Mouse (Mus musculus) liver, embryonic 14.5 days (tissue): ENCODE measurements around the gene Vwa3a. TPM values are rescaled to one million over a fixed set of nuclear protein-coding genes. Genes with fewer than 3 reads are reported as not detected.
"Not testable (repeated sequence)": the region's sequence is repeated elsewhere in the genome, so short reads cannot be mapped to it uniquely, and the experiment has no call there.

ENCODE experiments used
- ATAC-seq: fragments of 200-750 bp; cut with Nextera tagmentation; 2 replicates; pipeline ENCODE4 v1.8.0; 2017; ENCODE audit warnings: moderate number of reproducible peaks, mild to moderate bottlenecking, moderate library complexity; ENCODE audit not compliant: insufficient read depth
- DNase-seq, 3 experiments: peaks; one replicate each; pipeline ENCODE4 v3.0.0-alpha.2; 2012 to 2013; ENCODE audit warnings: low read depth in 3 of 3, low spot score in 3 of 3
- H3K27ac ChIP-seq: fragments of 300-500 bp; sonication (generic); 2 replicates; pipeline ENCODE4 v1.5.1; 2014; ENCODE audit warnings: moderate library complexity, mild to moderate bottlenecking, control low read depth, inconsistent platforms
- H3K27me3 ChIP-seq: fragments of 300-500 bp; sonication (generic); 2 replicates; pipeline ENCODE4 v1.6.1; 2014; ENCODE audit warnings: mild to moderate bottlenecking, low read length, moderate library complexity; ENCODE audit not compliant: control insufficient read depth, insufficient read depth
- H3K36me3 ChIP-seq: fragments of 300-500 bp; sonication (generic); replicated peaks from 2 replicates; pipeline ENCODE4 v1.6.1; 2014; ENCODE audit warnings: low read depth; ENCODE audit not compliant: control insufficient read depth, insufficient read depth
- H3K4me1 ChIP-seq, 2 experiments: fragments of 200-500 bp in 1 of 2; fragments of 300-500 bp in 1 of 2; sonication (generic) in 1 of 2; replicated peaks; 2 replicates each; pipeline ENCODE4 v1.6.1; 2012 to 2014; ENCODE audit warnings: antibody characterized with exemption in 1 of 2, inconsistent platforms in 1 of 2, low read length in 1 of 2; ENCODE audit not compliant: control insufficient read depth in 2 of 2, insufficient read depth in 2 of 2
- H3K4me2 ChIP-seq: fragments of 300-500 bp; sonication (generic); 2 replicates; pipeline ENCODE4 v1.6.1; 2014; ENCODE audit warnings: low read depth, mild to moderate bottlenecking, control low read depth, moderate library complexity
- H3K4me3 ChIP-seq, 2 experiments: fragments of 200-500 bp in 1 of 2; fragments of 300-500 bp in 1 of 2; sonication (generic) in 1 of 2; 2 replicates each; pipeline ENCODE4 v1.5.1; 2012 to 2014; ENCODE audit warnings: low read depth in 2 of 2, low read length in 2 of 2, mild to moderate bottlenecking in 2 of 2, control low read depth in 1 of 2, inconsistent platforms in 1 of 2, moderate library complexity in 1 of 2; ENCODE audit not compliant: insufficient read depth in 1 of 2
- H3K9ac ChIP-seq: fragments of 300-500 bp; sonication (generic); replicated peaks from 2 replicates; pipeline ENCODE4 v1.6.1; 2014; ENCODE audit warnings: mild to moderate bottlenecking, control low read depth, moderate library complexity
- H3K9me3 ChIP-seq: fragments of 300-500 bp; sonication (generic); 2 replicates; pipeline ENCODE4 v1.6.1; 2016; ENCODE audit warnings: low read length, mixed read lengths; ENCODE audit not compliant: control insufficient read depth
- CTCF ChIP-seq: IDR thresholded peaks from 2 replicates; pipeline ENCODE4 v1.5.1; 2016; ENCODE audit warnings: antibody characterized with exemption, low read depth, control low read depth
- EP300 ChIP-seq: IDR thresholded peaks from 2 replicates; pipeline ENCODE4 v1.6.1; 2016; ENCODE audit warnings: antibody characterized with exemption, low read depth
- WGBS: fragments of 180-500 bp; shearing (Covaris S2); extraction: QIAGEN DNeasy Blood & Tissue Kit; methylation state at CpG from one replicate; pipeline ENCODE4 v1.1.7; 2014; ENCODE audit not compliant: insufficient replicate concordance; 5-methylcytosine and 5-hydroxymethylcytosine counted together
- polyA plus RNA-seq, 2 experiments: library from polyadenylated mRNA; depleted of rRNA in 1 of 2; stranded (reverse) in 1 of 2; unstranded in 1 of 2; fragments of >200 nt; fragmentation: Nextera tagmentation in 1 of 2; extraction: Ambion mirVana in 1 of 2; gene quantifications; 2 replicates each; pipeline versions ENCODE4 v1.2.1 to v1.2.3; 2012 to 2014

Gene Vwa3a
- polyA plus RNA-seq, 2 experiments, result 0.07 TPM; not detected in 1

DNA sequence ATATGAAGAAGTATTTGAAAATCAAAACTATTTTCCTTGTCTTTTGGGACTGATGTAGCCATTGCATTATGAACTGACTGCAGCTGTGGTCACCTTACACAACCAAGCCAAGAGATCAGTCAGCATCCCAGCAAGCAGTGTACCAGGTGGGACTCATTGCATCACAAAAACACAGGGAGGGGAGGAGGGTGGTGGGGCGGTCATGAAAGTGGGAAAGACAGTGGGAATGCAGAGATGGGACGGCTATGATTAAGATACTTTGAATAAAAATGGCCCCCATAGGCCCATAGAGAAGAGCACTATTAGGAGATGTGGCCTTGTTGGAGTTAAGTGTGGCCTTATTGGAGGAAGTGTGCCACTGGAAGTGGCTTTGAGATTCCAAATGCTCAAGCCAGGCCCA, 42.8 kb upstream of the Vwa3a start:
- no peak for DNase-seq
- 79% methylated on average over 2 of the region's 2 CpGs for WGBS
- peaks cover 9 to 13% of the 10 kb centered on the region in 2 experiments for H3K4me1 ChIP-seq
- H3K27me3 ChIP-seq, result no peaks in the 10 kb centered on the region
- no peak overlapping the region for H3K4me2 ChIP-seq
- TF ChIP-seq EP300, result no peak
- TF ChIP-seq CTCF, result no peak
- H3K9me3 ChIP-seq, result no peaks in the 10 kb centered on the region
- no peaks in the 10 kb centered on the region; the same call in 1 of the 2 replicates for H3K36me3 ChIP-seq
- H3K27ac ChIP-seq, result no peak overlapping the region
- H3K9ac ChIP-seq, result no peak overlapping the region
- ATAC-seq, result no peak
- H3K4me3 ChIP-seq, result no peak overlapping the region

DNA sequence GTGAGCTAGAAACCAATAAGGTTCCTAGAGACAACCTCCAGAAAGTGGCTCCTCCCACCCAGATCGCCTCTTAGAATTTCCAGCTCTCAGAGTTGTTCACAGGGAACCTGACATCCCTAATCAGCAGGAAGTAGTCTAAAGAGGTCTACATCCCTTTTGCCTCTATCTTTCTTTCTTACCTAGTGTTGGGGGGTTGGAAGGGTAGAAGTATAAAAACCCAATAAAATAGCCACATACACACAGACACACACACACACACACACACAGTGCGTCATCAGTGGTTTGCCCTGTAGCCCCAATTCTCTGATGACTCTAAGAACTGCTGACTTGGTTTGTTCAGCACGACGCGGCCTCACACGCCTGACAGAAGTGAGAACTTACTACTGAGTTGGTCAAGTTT, 39.5 kb upstream of the Vwa3a start:
- ATAC-seq (no peak), DNase-seq (no peak)
- 69% methylated on average over 6 of the region's 6 CpGs for WGBS
- no peak overlapping the region for H3K4me2 ChIP-seq
- TF ChIP-seq EP300 (no peak), CTCF (no peak)
- H3K27me3 ChIP-seq, result no peaks in the 10 kb centered on the region
- no peaks in the 10 kb centered on the region for H3K9me3 ChIP-seq
- H3K27ac ChIP-seq, result no peak overlapping the region
- no peaks in the 10 kb centered on the region for H3K36me3 ChIP-seq
- no peak overlapping the region for H3K9ac ChIP-seq
- H3K4me1 ChIP-seq, result peaks cover 11 to 13% of the 10 kb centered on the region in 2 experiments
- H3K4me3 ChIP-seq, result no peak overlapping the region

DNA sequence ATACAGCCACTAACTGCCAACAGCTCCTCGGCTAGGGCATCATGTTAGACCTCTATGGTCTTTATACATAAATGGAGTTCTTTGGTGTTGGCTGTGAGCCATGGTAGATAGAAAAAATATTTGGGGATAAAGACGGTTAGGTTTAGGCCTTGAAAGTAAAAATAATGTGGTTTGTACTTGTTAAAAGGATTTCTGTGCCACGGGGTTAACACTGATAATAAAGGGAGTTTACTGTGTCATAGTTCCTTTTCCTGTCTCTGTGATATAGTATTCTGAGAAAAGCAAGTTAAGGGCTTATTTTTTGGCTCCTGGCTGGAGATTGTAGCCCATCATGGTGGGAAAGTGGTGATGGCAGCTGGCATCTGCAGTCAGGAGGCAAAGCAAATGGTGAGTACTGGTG, 35.2 kb upstream of the Vwa3a start:
- no peak for ATAC-seq
- H3K27me3 ChIP-seq, result no peaks in the 10 kb centered on the region
- H3K36me3 ChIP-seq, result no peaks in the 10 kb centered on the region
- no peak for DNase-seq
- 24% methylated on average over 3 of the region's 3 CpGs for WGBS
- H3K27ac ChIP-seq, result no peak overlapping the region
- H3K4me2 ChIP-seq, result no peak overlapping the region
- peaks cover 4 to 5% of the 10 kb centered on the region in 2 experiments; a peak in 3 of 4 replicates for H3K4me1 ChIP-seq
- TF ChIP-seq CTCF, result no peak
- no peak for TF ChIP-seq EP300
- no peak overlapping the region for H3K9ac ChIP-seq
- no peak overlapping the region for H3K4me3 ChIP-seq
- no peaks in the 10 kb centered on the region for H3K9me3 ChIP-seq

DNA sequence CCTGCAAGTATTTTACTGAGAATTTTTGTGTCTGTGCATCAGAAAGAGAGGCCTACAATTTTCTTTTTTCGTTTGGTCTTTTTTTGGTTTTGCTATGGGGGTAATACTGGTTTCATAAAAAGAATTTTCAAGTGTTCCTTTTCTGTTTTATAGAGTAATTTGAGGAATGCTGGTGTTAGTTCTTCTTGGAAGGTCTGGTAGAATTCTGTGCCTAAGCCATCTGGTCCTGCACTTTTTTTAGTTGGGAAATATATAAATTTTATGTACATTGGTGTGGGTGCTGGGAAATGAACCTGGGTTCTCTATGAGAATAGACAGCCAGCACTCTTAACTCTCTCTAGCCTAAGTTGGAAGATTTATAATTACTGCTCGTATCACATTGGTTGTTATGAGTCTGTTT, 27.0 kb upstream of the Vwa3a start:
- H3K27ac ChIP-seq, result no peak overlapping the region
- no peaks in the 10 kb centered on the region for H3K4me1 ChIP-seq
- ATAC-seq (no peak), DNase-seq (no peak)
- TF ChIP-seq EP300 (no peak), CTCF (no peak)
- H3K9me3 ChIP-seq, result no peaks in the 10 kb centered on the region
- H3K27me3 ChIP-seq, result no peaks in the 10 kb centered on the region
- no peak overlapping the region for H3K4me3 ChIP-seq
- 69% methylated on average over 2 of the region's 2 CpGs for WGBS
- no peaks in the 10 kb centered on the region for H3K36me3 ChIP-seq
- no peak overlapping the region for H3K9ac ChIP-seq
- H3K4me2 ChIP-seq, result no peak overlapping the region

DNA sequence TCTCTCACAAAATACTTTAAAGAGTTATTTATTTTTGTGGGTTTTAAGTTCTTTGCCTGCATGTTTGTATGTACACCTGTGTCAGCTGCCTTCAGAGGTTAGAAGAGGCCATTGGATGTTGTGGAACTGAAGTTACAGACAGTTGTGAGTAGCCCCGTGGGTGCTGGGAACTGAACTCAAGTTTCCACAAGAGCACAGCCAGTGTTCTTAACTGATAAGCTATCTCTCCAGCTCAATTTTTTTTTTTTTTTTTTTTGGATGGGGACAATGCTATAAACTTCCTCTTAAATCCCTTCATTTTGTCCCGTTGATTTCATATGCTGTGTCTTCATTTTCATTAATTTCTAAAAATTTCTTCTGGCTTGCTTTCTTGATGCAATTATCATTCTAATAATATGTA, 25.9 kb upstream of the Vwa3a start:
- TF ChIP-seq EP300, result no peak
- TF ChIP-seq CTCF, result no peak
- no peak for DNase-seq
- WGBS, result 53% methylated on average over 2 of the region's 2 CpGs

DNA sequence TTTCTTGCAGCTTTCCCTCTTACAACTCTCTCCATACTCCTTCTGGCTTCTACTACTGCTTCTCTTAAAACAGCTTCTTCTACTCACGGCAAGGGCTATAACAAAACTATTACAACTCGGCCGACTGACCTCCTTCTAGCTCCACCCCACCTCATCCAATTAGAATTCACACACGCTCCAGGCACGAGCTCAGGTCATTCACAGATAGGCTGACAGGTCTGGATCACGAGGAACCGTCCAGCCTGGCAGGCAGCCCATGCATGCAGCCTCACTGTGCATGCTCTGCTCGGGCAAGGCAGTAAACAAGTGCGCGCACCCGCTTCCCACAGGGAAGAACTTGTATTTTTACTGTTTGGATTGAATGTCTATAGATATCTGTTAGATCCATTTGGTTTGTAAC, 25.2 kb upstream of the Vwa3a start:
- H3K36me3 ChIP-seq, ATAC-seq, H3K4me2 ChIP-seq, H3K27ac ChIP-seq, H3K4me1 ChIP-seq, H3K9ac ChIP-seq, DNase-seq, H3K27me3 ChIP-seq, H3K9me3 ChIP-seq, H3K4me3 ChIP-seq: not testable (repeated sequence)
- 84% methylated on average over 11 of the region's 11 CpGs for WGBS

More for the DNA sequence above, 25.9 kb upstream of the Vwa3a start:
- no peak overlapping the region for H3K27ac ChIP-seq
- no peaks in the 10 kb centered on the region for H3K27me3 ChIP-seq
- H3K9ac ChIP-seq, result no peak overlapping the region
- no peak overlapping the region for H3K4me3 ChIP-seq
- no peak overlapping the region for H3K4me2 ChIP-seq
- no peaks in the 10 kb centered on the region for H3K4me1 ChIP-seq
- H3K9me3 ChIP-seq, result no peaks in the 10 kb centered on the region
- ATAC-seq, result no peak
- H3K36me3 ChIP-seq, result no peaks in the 10 kb centered on the region
